Mouse (Mus musculus) embryonic fibroblast, embryonic 13.5 days (primary cell): ENCODE data around the gene Rgs12.

Experiments used
- CTCF ChIP-seq: IDR thresholded peaks from 2 replicates; pipeline ENCODE4 v1.5.1; 2011; ENCODE audit warnings: mild to moderate bottlenecking, control low read depth, low read length, moderate library complexity, borderline replicate concordance; ENCODE audit not compliant: insufficient read depth
- POLR2A ChIP-seq: IDR thresholded peaks from 2 replicates; pipeline ENCODE4 v1.6.1; 2011; ENCODE audit warnings: low read depth, mild to moderate bottlenecking, control low read depth, low read length, moderate library complexity

- TF ChIP-seq CTCF = no peak
- TF ChIP-seq POLR2A = no peak
Observed at GRCm38 (mm10) chr5:34917234-34917655, 32.0 kb upstream of the Rgs12 start.
